Mouse (Mus musculus) liver, adult 10 weeks (tissue): ENCODE results near the gene Egf. TPM values are rescaled to one million over a fixed set of nuclear protein-coding genes. Genes with fewer than 3 reads are reported as not detected.

Experiments used
- polyA plus RNA-seq: library from polyadenylated mRNA; stranded (reverse); fragments of 350-450 nt; fragmentation: Illumina TruSeq; extraction: RNeasy Lipid Tissue Mini Kit (QIAGEN cat#74804); gene quantifications from one replicate; pipeline ENCODE4 v1.2.3, GENCODE M21; 2014; ENCODE audit warnings: low read depth, low replicate concordance

Gene Egf
- 1.3 TPM for polyA plus RNA-seq

GRCm38 (mm10) chr3:129754650-129755604 lies at the start of gene Egf:
Gene Egf, minus strand, starts transcription at chr3:129755316.

DNA sequence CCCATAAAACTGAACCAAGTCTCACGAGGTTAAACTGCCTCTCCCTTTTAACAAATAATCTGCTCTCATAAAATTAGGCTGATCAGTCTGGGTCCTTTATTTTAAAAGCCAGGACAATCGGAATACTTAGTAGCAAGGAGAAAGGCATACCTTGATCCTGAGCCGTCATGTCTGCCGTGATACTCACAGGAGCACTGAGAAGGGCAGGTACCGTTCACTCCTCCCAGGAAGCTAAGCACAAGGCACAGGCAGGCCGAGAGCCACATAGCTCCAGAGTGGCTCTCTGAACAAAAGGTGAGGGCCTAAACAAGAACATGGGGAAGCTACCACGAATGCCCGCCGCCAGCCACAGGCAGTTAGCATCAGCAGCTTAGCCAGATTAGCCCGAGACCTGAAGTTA lies 48.6 kb upstream of the Egf start, which contains the start of gene Lrit3:
Lrit3 (minus strand) TSS at position 266 of the 400 bp plus-strand sequence.

Other genes with a start within 250 kb of the Egf start
- gene Elovl6, start 223.0 kb downstream of the Egf start, polyA plus RNA-seq = 48.4 TPM
- not detected for gene Lrit3, start 48.7 kb upstream of the Egf start, polyA plus RNA-seq
- not detected for gene Rrh, start 67.3 kb upstream of the Egf start, polyA plus RNA-seq
- gene Gar1, start 76.1 kb upstream of the Egf start, polyA plus RNA-seq = 14.5 TPM
- 553 TPM for gene Cfi, start 80.6 kb upstream of the Egf start, polyA plus RNA-seq
- gene Pla2g12a, start 123.3 kb upstream of the Egf start, polyA plus RNA-seq = 6.2 TPM
- 31.5 TPM for gene Casp6, start 146.1 kb upstream of the Egf start, polyA plus RNA-seq
- not detected for gene Mcub, start 214.9 kb upstream of the Egf start, polyA plus RNA-seq